Mouse (Mus musculus): Measurements from ENCODE around the gene Pdcd1lg2. TPM values are rescaled to one million over a fixed set of nuclear protein-coding genes. Genes with fewer than 3 reads are reported as not detected.

Pdcd1lg2 gene
- polyA plus RNA-seq, 1 experiment: 0.19 TPM

GRCm38 (mm10) chr19:29366969-29367622 lies 43.6 kb upstream of the Pdcd1lg2 start, which contains the start of the genes Plgrkt and Cd274:
Gene Plgrkt (minus strand): TSS chr19:29367390.
Gene Cd274 (plus strand): TSS chr19:29367455.
- Histone ChIP-seq H3K27ac (ENCODE audit: control insufficient read depth, insufficient read depth, low read depth, low read length) (peak within 1 kb of the TSS; percentile 66), H3K4me3 (ENCODE audit: control insufficient read depth, low read depth, low read length) (peak within 1 kb of the TSS; percentile 83), H3K4me1 (ENCODE audit: control insufficient read depth, insufficient read depth, low read length) (peaks cover 8% of the 10 kb centered on the region), H3K36me3 (ENCODE audit: control insufficient read depth, insufficient read depth, low read length) (no peaks in the 10 kb centered on the region), H3K27me3 (ENCODE audit: control insufficient read depth, insufficient read depth, low read length) (no peaks in the 10 kb centered on the region)
- TF ChIP-seq POLR2A (IDR thresholded peaks at IDR 0.05; ENCODE audit: control insufficient read depth, low read depth, low read length) (no peak), CTCF (IDR thresholded peaks at IDR 0.05; ENCODE audit: control insufficient read depth, insufficient read depth, insufficient replicate concordance, low read depth, low read length) (no peak)

GRCm38 (mm10) chr19:29368041-29368440 lies 42.7 kb upstream of the Pdcd1lg2 start:
- Histone ChIP-seq H3K4me3 (ENCODE audit: control insufficient read depth, low read depth, low read length) (no peak overlapping the region), H3K27me3 (ENCODE audit: control insufficient read depth, insufficient read depth, low read length) (no peaks in the 10 kb centered on the region), H3K36me3 (ENCODE audit: control insufficient read depth, insufficient read depth, low read length) (no peaks in the 10 kb centered on the region), H3K27ac (ENCODE audit: control insufficient read depth, insufficient read depth, low read depth, low read length) (no peak overlapping the region), H3K4me1 (ENCODE audit: control insufficient read depth, insufficient read depth, low read length) (peaks cover 8% of the 10 kb centered on the region)
- TF ChIP-seq CTCF (IDR thresholded peaks at IDR 0.05; ENCODE audit: control insufficient read depth, insufficient read depth, insufficient replicate concordance, low read depth, low read length) (no peak), POLR2A (IDR thresholded peaks at IDR 0.05; ENCODE audit: control insufficient read depth, low read depth, low read length) (no peak)

GRCm38 (mm10) chr19:29368671-29369309 lies 41.9 kb upstream of the Pdcd1lg2 start:
- TF ChIP-seq POLR2A (IDR thresholded peaks at IDR 0.05; ENCODE audit: control insufficient read depth, low read depth, low read length): no peak
- no peak for TF ChIP-seq CTCF (IDR thresholded peaks at IDR 0.05; ENCODE audit: control insufficient read depth, insufficient read depth, insufficient replicate concordance, low read depth, low read length)
- Histone ChIP-seq H3K36me3 (ENCODE audit: control insufficient read depth, insufficient read depth, low read length) (no peaks in the 10 kb centered on the region), H3K4me3 (ENCODE audit: control insufficient read depth, low read depth, low read length) (no peak overlapping the region), H3K27ac (ENCODE audit: control insufficient read depth, insufficient read depth, low read depth, low read length) (no peak overlapping the region), H3K4me1 (ENCODE audit: control insufficient read depth, insufficient read depth, low read length) (peaks cover 8% of the 10 kb centered on the region), H3K27me3 (ENCODE audit: control insufficient read depth, insufficient read depth, low read length) (no peaks in the 10 kb centered on the region)

- H3K27ac ChIP-seq (ENCODE audit: control insufficient read depth, insufficient read depth, low read depth, low read length): no peak overlapping the region
- H3K4me3 ChIP-seq (ENCODE audit: control insufficient read depth, low read depth, low read length): no peak overlapping the region
- H3K27me3 ChIP-seq (ENCODE audit: control insufficient read depth, insufficient read depth, low read length): no peaks in the 10 kb centered on the region
- no peak for TF ChIP-seq CTCF (IDR thresholded peaks at IDR 0.05; ENCODE audit: control insufficient read depth, insufficient read depth, insufficient replicate concordance, low read depth, low read length)
- TF ChIP-seq POLR2A (IDR thresholded peaks at IDR 0.05; ENCODE audit: control insufficient read depth, low read depth, low read length): no peak
- no peaks in the 10 kb centered on the region for H3K36me3 ChIP-seq (ENCODE audit: control insufficient read depth, insufficient read depth, low read length)
- H3K4me1 ChIP-seq (ENCODE audit: control insufficient read depth, insufficient read depth, low read length): peaks cover 8% of the 10 kb centered on the region
Observed at GRCm38 (mm10) chr19:29370112-29370511, 40.6 kb upstream of the Pdcd1lg2 start.

- Histone ChIP-seq H3K27ac (ENCODE audit: control insufficient read depth, insufficient read depth, low read depth, low read length) (no peak overlapping the region), H3K27me3 (ENCODE audit: control insufficient read depth, insufficient read depth, low read length) (no peaks in the 10 kb centered on the region), H3K4me3 (ENCODE audit: control insufficient read depth, low read depth, low read length) (no peak overlapping the region), H3K4me1 (ENCODE audit: control insufficient read depth, insufficient read depth, low read length) (peaks cover 8% of the 10 kb centered on the region), H3K36me3 (ENCODE audit: control insufficient read depth, insufficient read depth, low read length) (no peaks in the 10 kb centered on the region)
- TF ChIP-seq CTCF (IDR thresholded peaks at IDR 0.05; ENCODE audit: control insufficient read depth, insufficient read depth, insufficient replicate concordance, low read depth, low read length) (no peak), POLR2A (IDR thresholded peaks at IDR 0.05; ENCODE audit: control insufficient read depth, low read depth, low read length) (no peak)
Observed at GRCm38 (mm10) chr19:29370545-29371283, 40.0 kb upstream of the Pdcd1lg2 start.

GRCm38 (mm10) chr19:29371284-29372081 lies 39.2 kb upstream of the Pdcd1lg2 start:
- TF ChIP-seq CTCF (IDR thresholded peaks at IDR 0.05; ENCODE audit: control insufficient read depth, insufficient read depth, insufficient replicate concordance, low read depth, low read length): no peak
- TF ChIP-seq POLR2A (IDR thresholded peaks at IDR 0.05; ENCODE audit: control insufficient read depth, low read depth, low read length): no peak
- Histone ChIP-seq H3K36me3 (ENCODE audit: control insufficient read depth, insufficient read depth, low read length) (no peaks in the 10 kb centered on the region), H3K27me3 (ENCODE audit: control insufficient read depth, insufficient read depth, low read length) (no peaks in the 10 kb centered on the region), H3K27ac (ENCODE audit: control insufficient read depth, insufficient read depth, low read depth, low read length) (no peak overlapping the region), H3K4me3 (ENCODE audit: control insufficient read depth, low read depth, low read length) (no peak overlapping the region), H3K4me1 (ENCODE audit: control insufficient read depth, insufficient read depth, low read length) (peaks cover 8% of the 10 kb centered on the region)

All from testis, adult 2 months (tissue).